Comparison of ENCODE assay signal across 7 mouse cellular contexts in the genomic region with DNA sequence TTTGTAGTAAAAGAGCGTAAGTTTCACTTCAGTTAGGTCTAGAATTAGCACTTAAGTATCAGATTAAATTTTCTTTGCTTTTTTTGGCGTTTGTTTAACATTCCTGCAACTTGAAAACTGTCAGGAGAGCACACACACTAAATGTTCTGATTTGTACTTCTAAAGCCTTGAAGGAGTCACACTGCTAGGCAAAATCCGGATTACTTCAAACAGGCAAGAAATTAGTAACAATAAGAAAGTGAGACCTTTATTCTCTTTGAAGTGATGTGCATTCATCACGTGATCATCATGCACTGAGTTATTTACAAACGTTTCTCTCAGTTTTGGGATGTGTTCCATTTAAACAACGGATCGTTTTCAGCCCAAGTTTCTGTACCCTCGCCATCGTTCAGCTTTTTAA. TPM values are rescaled to one million over a fixed set of nuclear protein-coding genes. Genes with fewer than 3 reads are reported as not detected.
DNase-seq lines count a peak whose midpoint lies in the region; ATAC-seq lines count a peak whose summit lies in the region.

No protein-coding gene starts in this region.

- no peak for ATAC-seq in lung, embryonic 15.5 days (ENCODE audit: borderline replicate concordance, extremely low read depth, low FRiP score, low TSS enrichment)
- no peak for ATAC-seq in forebrain, embryonic 16.5 days
- ATAC-seq in limb, embryonic 15.5 days (ENCODE audit: insufficient number of reproducible peaks, low FRiP score, low TSS enrichment, low read depth), result no peak
- ATAC-seq in stomach, embryonic 15.5 days (ENCODE audit: insufficient read depth, low FRiP score, low read depth), result no peak

- H3K27me3 ChIP-seq in lung, embryonic 15.5 days, result no peaks in the 10 kb centered on the region
- H3K27me3 ChIP-seq in forebrain, embryonic 16.5 days (replicated peaks; ENCODE audit: control insufficient read depth, insufficient read depth, low read length), result no peaks in the 10 kb centered on the region
- no peaks in the 10 kb centered on the region for H3K27me3 ChIP-seq in limb, embryonic 15.5 days
- H3K27me3 ChIP-seq in stomach, embryonic 15.5 days (replicated peaks), result no peaks in the 10 kb centered on the region

- WGBS in lung, embryonic 15.5 days, result 25% methylated on average over 9 of the region's 9 CpGs
- WGBS in forebrain, embryonic 16.5 days, result 30% methylated on average over 9 of the region's 9 CpGs
- WGBS in limb, embryonic 15.5 days, result 35% methylated on average over 9 of the region's 9 CpGs
- WGBS in stomach, embryonic 15.5 days, result 31% methylated on average over 9 of the region's 9 CpGs

- peaks cover 23% of the 10 kb centered on the region for H3K4me1 ChIP-seq in lung, embryonic 15.5 days
- H3K4me1 ChIP-seq in forebrain, embryonic 16.5 days (replicated peaks; ENCODE audit: control insufficient read depth, insufficient read depth, low read length), result peaks cover 18% of the 10 kb centered on the region
- peaks cover 9% of the 10 kb centered on the region for H3K4me1 ChIP-seq in limb, embryonic 15.5 days
- peaks cover 6% of the 10 kb centered on the region; the same call in 1 of the 2 replicates for H3K4me1 ChIP-seq in stomach, embryonic 15.5 days

- DNase-seq in lung, adult 18-20 months, result no peak
- DNase-seq in layer of hippocampus, postnatal 10 days (ENCODE audit: low spot score in 2 of 2), result no peak
- DNase-seq in right cerebral cortex, postnatal 25 days, result no peak

- no peak overlapping the region; the same call in 1 of the 2 replicates for H3K27ac ChIP-seq in lung, embryonic 15.5 days
- no peak overlapping the region for H3K27ac ChIP-seq in forebrain, embryonic 16.5 days (ENCODE audit: low read length)
- H3K27ac ChIP-seq in limb, embryonic 15.5 days, result no peak overlapping the region
- H3K27ac ChIP-seq in stomach, embryonic 15.5 days, result no peak overlapping the region

- H3K4me2 ChIP-seq in lung, embryonic 15.5 days, result peak overlapping the region; percentile 78
- H3K4me2 ChIP-seq in forebrain, embryonic 16.5 days (ENCODE audit: low read length), result 0 out of 2 replicates have a peak overlapping the region, but pooled peaks have one; percentile 2
- peak overlapping the region; percentile 64 for H3K4me2 ChIP-seq in limb, embryonic 15.5 days
- peak overlapping the region; percentile 71; the same call in 1 of the 2 replicates for H3K4me2 ChIP-seq in stomach, embryonic 15.5 days

- H3K4me3 ChIP-seq in lung, embryonic 15.5 days, result peak overlapping the region; percentile 79
- H3K4me3 ChIP-seq in forebrain, embryonic 16.5 days (replicated peaks; ENCODE audit: low read length), result no peak overlapping the region
- peak overlapping the region; percentile 85 for H3K4me3 ChIP-seq in limb, embryonic 15.5 days
- H3K4me3 ChIP-seq in stomach, embryonic 15.5 days (replicated peaks), result 0 out of 2 replicates have a peak overlapping the region, but pooled peaks have one; percentile 11

- no peaks in the 10 kb centered on the region for H3K9me3 ChIP-seq in lung, embryonic 15.5 days
- H3K9me3 ChIP-seq in forebrain, embryonic 16.5 days (ENCODE audit: control insufficient read depth, low read length), result no peaks in the 10 kb centered on the region
- H3K9me3 ChIP-seq in limb, embryonic 15.5 days, result no peaks in the 10 kb centered on the region
- H3K9me3 ChIP-seq in stomach, embryonic 15.5 days, result no peaks in the 10 kb centered on the region

- no peaks in the 10 kb centered on the region for H3K36me3 ChIP-seq in lung, embryonic 15.5 days
- no peaks in the 10 kb centered on the region for H3K36me3 ChIP-seq in forebrain, embryonic 16.5 days (ENCODE audit: control insufficient read depth, insufficient read depth)
- H3K36me3 ChIP-seq in limb, embryonic 15.5 days, result 0 out of 2 replicates have a peak, but pooled peaks cover 3% of the 10 kb centered on the region
- no peaks in the 10 kb centered on the region for H3K36me3 ChIP-seq in stomach, embryonic 15.5 days

- no peak overlapping the region for H3K9ac ChIP-seq in lung, embryonic 15.5 days
- no peak overlapping the region for H3K9ac ChIP-seq in forebrain, embryonic 16.5 days (replicated peaks; ENCODE audit: low read depth, low read length)
- H3K9ac ChIP-seq in limb, embryonic 15.5 days, result no peak overlapping the region
- no peak overlapping the region for H3K9ac ChIP-seq in stomach, embryonic 15.5 days

RNA-seq across cellular contexts. Expression of a gene that starts 1.4 kb away (rescaled TPM):
- 3.1 and 3.2 TPM in 2 replicates for polyA plus RNA-seq in lung, embryonic 15.5 days (2015; fragmentation: Nextera tagmentation; extraction: Ambion mirVana)
- polyA plus RNA-seq in forebrain, embryonic 16.5 days (2015; fragmentation: Nextera tagmentation; extraction: Ambion mirVana), result 1.6 and 1.8 TPM in 2 replicates
- polyA plus RNA-seq in limb, embryonic 15.5 days (2015; fragmentation: Nextera tagmentation; extraction: Ambion mirVana), result 2.1 and 2.8 TPM in 2 replicates
- 3.1 and 3.6 TPM in 2 replicates for polyA plus RNA-seq in stomach, embryonic 15.5 days (2015; fragmentation: Nextera tagmentation; extraction: Ambion mirVana)
- 1 to 10 TPM; 8.5 to 8.9 TPM for total RNA-seq in layer of hippocampus, postnatal 10 days (2021)

RNA-seq across cellular contexts. Expression of a gene that starts 1.6 kb away (rescaled TPM):
- 27.8 TPM in 2 replicates for polyA plus RNA-seq in lung, embryonic 15.5 days (2015; fragmentation: Nextera tagmentation; extraction: Ambion mirVana)
- 67.1 and 71.4 TPM in 2 replicates for polyA plus RNA-seq in forebrain, embryonic 16.5 days (2015; fragmentation: Nextera tagmentation; extraction: Ambion mirVana)
- 25.4 and 26.3 TPM in 2 replicates for polyA plus RNA-seq in limb, embryonic 15.5 days (2015; fragmentation: Nextera tagmentation; extraction: Ambion mirVana)
- 21.1 and 22.6 TPM in 2 replicates for polyA plus RNA-seq in stomach, embryonic 15.5 days (2015; fragmentation: Nextera tagmentation; extraction: Ambion mirVana)
- 10 to 100 TPM; 78.5 to 94.9 TPM for total RNA-seq in layer of hippocampus, postnatal 10 days (2021)

Comparison
In these comparisons a context has a peak if more than half of its experiments do, and no peak if none do; other contexts are left out.
1. H3K4me2 ChIP-seq: peak in every context shown above with its lines; median percentile 78 in lung, embryonic 15.5 days; 71 in stomach, embryonic 15.5 days; 64 in limb, embryonic 15.5 days; 2 in forebrain, embryonic 16.5 days.